Mouse (Mus musculus) megakaryocyte, embryonic 14.5 days (primary cell): ENCODE results near the gene Cyb5r3. TPM values are rescaled to one million over a fixed set of nuclear protein-coding genes. Genes with fewer than 3 reads are reported as not detected.

ENCODE experiments used
- H3K27me3 ChIP-seq: replicated peaks from 2 replicates; pipeline ENCODE3; 2012; ENCODE audit warnings: inconsistent platforms
- H3K36me3 ChIP-seq: replicated peaks from 2 replicates; pipeline ENCODE3; 2012; ENCODE audit warnings: low read length, inconsistent platforms, mixed read lengths
- H3K4me1 ChIP-seq: 2 replicates; pipeline ENCODE4 v1.6.1; 2012; ENCODE audit warnings: inconsistent platforms
- H3K4me3 ChIP-seq: replicated peaks from 2 replicates; pipeline ENCODE3; 2012; ENCODE audit warnings: moderate library complexity, mild to moderate bottlenecking, inconsistent platforms
- H3K9me3 ChIP-seq: 2 replicates; pipeline ENCODE4 v1.6.1; 2012; ENCODE audit warnings: inconsistent platforms
- FLI1 ChIP-seq: IDR thresholded peaks from 2 replicates; pipeline ENCODE4 v1.6.1; 2012; ENCODE audit warnings: low read length, inconsistent platforms, mixed read lengths
- GATA1 ChIP-seq: IDR thresholded peaks from 3 replicates; pipeline ENCODE4 v1.6.1; 2012; ENCODE audit warnings: mixed read lengths, low read length, inconsistent platforms, borderline replicate concordance
- polyA plus RNA-seq: library from polyadenylated mRNA; stranded (reverse); fragments of >175 nt; gene quantifications from 2 replicates; pipeline ENCODE4 v1.2.3, GENCODE M21; 2012; ENCODE audit warnings: low replicate concordance; ENCODE audit not compliant: insufficient read depth

Gene Cyb5r3
- polyA plus RNA-seq, 1 experiment, result 127 TPM

- Histone ChIP-seq H3K36me3 (peaks cover 75% of the 10 kb centered on the region), H3K4me3 (no peak overlapping the region)
- TF ChIP-seq GATA1 (no peak), FLI1 (no peak)
Measured at GRCm38 (mm10) chr15:83126582-83126981, 45.8 kb downstream of the Cyb5r3 start.

GRCm38 (mm10) chr15:83124625-83125024, 47.8 kb downstream of the Cyb5r3 start:
- Histone ChIP-seq H3K4me3 (no peak overlapping the region), H3K27me3 (no peaks in the 10 kb centered on the region), H3K4me1 (peaks cover 27% of the 10 kb centered on the region), H3K36me3 (peaks cover 69% of the 10 kb centered on the region), H3K9me3 (no peaks in the 10 kb centered on the region)
- TF ChIP-seq GATA1, result no peak
- TF ChIP-seq FLI1, result no peak

More at GRCm38 (mm10) chr15:83126582-83126981, 45.8 kb downstream of the Cyb5r3 start:
- no peaks in the 10 kb centered on the region for H3K9me3 ChIP-seq
- peaks cover 33% of the 10 kb centered on the region for H3K4me1 ChIP-seq
- no peaks in the 10 kb centered on the region for H3K27me3 ChIP-seq

GRCm38 (mm10) chr15:83122566-83123145, 49.7 kb downstream of the Cyb5r3 start, which contains the start of gene Rrp7a:
Rrp7a (minus strand) TSS chr15:83122801.
- TF ChIP-seq GATA1, result no peak
- no peak for TF ChIP-seq FLI1
- Histone ChIP-seq H3K27me3 (no peaks in the 10 kb centered on the region), H3K36me3 (peaks cover 69% of the 10 kb centered on the region), H3K4me1 (peaks cover 28% of the 10 kb centered on the region), H3K9me3 (no peaks in the 10 kb centered on the region), H3K4me3 (peak within 1 kb of the TSS; percentile 94)

GRCm38 (mm10) chr15:83121709-83122565, 50.5 kb downstream of the Cyb5r3 start:
- H3K9me3 ChIP-seq, result no peaks in the 10 kb centered on the region
- peak overlapping the region; percentile 94 for H3K4me3 ChIP-seq
- TF ChIP-seq FLI1 (no peak), GATA1 (no peak)
- peaks cover 69% of the 10 kb centered on the region for H3K36me3 ChIP-seq
- H3K4me1 ChIP-seq, result peaks cover 35% of the 10 kb centered on the region
- no peaks in the 10 kb centered on the region for H3K27me3 ChIP-seq

GRCm38 (mm10) chr15:83118360-83118759, 54.0 kb downstream of the Cyb5r3 start:
- Histone ChIP-seq H3K9me3 (no peaks in the 10 kb centered on the region), H3K4me3 (no peak overlapping the region), H3K4me1 (peaks cover 35% of the 10 kb centered on the region), H3K36me3 (peaks cover 71% of the 10 kb centered on the region), H3K27me3 (no peaks in the 10 kb centered on the region)
- TF ChIP-seq FLI1, result no peak
- no peak for TF ChIP-seq GATA1

GRCm38 (mm10) chr15:83115071-83115470, 57.3 kb downstream of the Cyb5r3 start:
- no peak for TF ChIP-seq GATA1
- no peak for TF ChIP-seq FLI1
- H3K4me3 ChIP-seq, result no peak overlapping the region
- H3K4me1 ChIP-seq, result peaks cover 37% of the 10 kb centered on the region
- no peaks in the 10 kb centered on the region for H3K27me3 ChIP-seq
- peaks cover 82% of the 10 kb centered on the region for H3K36me3 ChIP-seq
- H3K9me3 ChIP-seq, result no peaks in the 10 kb centered on the region

GRCm38 (mm10) chr15:83114106-83114505, 58.3 kb downstream of the Cyb5r3 start:
- Histone ChIP-seq H3K36me3 (peaks cover 80% of the 10 kb centered on the region), H3K4me3 (no peak overlapping the region), H3K27me3 (no peaks in the 10 kb centered on the region), H3K9me3 (no peaks in the 10 kb centered on the region), H3K4me1 (peaks cover 31% of the 10 kb centered on the region)
- no peak for TF ChIP-seq FLI1

GRCm38 (mm10) chr15:83112898-83113297, 59.5 kb downstream of the Cyb5r3 start:
- H3K27me3 ChIP-seq, result no peaks in the 10 kb centered on the region
- peaks cover 75% of the 10 kb centered on the region for H3K36me3 ChIP-seq
- H3K9me3 ChIP-seq, result no peaks in the 10 kb centered on the region
- peak overlapping the region; percentile 42 for H3K4me3 ChIP-seq
- H3K4me1 ChIP-seq, result peaks cover 24% of the 10 kb centered on the region
- TF ChIP-seq FLI1 (no peak), GATA1 (no peak)

GRCm38 (mm10) chr15:83111874-83112273, 60.5 kb downstream of the Cyb5r3 start:
- H3K36me3 ChIP-seq, result peaks cover 75% of the 10 kb centered on the region
- H3K4me1 ChIP-seq, result peaks cover 16% of the 10 kb centered on the region

GRCm38 (mm10) chr15:83111290-83111689, 61.1 kb downstream of the Cyb5r3 start:
- no peaks in the 10 kb centered on the region for H3K9me3 ChIP-seq
- peaks cover 75% of the 10 kb centered on the region for H3K36me3 ChIP-seq
- TF ChIP-seq FLI1, result no peak
- no peak for TF ChIP-seq GATA1
- H3K4me1 ChIP-seq, result peaks cover 16% of the 10 kb centered on the region
- H3K27me3 ChIP-seq, result no peaks in the 10 kb centered on the region
- H3K4me3 ChIP-seq, result no peak overlapping the region

More at GRCm38 (mm10) chr15:83111874-83112273, 60.5 kb downstream of the Cyb5r3 start:
- H3K9me3 ChIP-seq, result no peaks in the 10 kb centered on the region
- no peaks in the 10 kb centered on the region for H3K27me3 ChIP-seq
- H3K4me3 ChIP-seq, result no peak overlapping the region
- no peak for TF ChIP-seq GATA1
- no peak for TF ChIP-seq FLI1
